Mouse (Mus musculus): ENCODE data around the gene Angptl6.
A peak's percentile ranks its signal among the peaks of the same experiment; 100 is the strongest.

The Angptl6 gene

GRCm38 (mm10) chr9:20886563-20886962 is 7.0 kb upstream of the Angptl6 start:
- DNase-seq (ENCODE audit: low spot score) = no peak

- no peak for DNase-seq (ENCODE audit: low spot score)
These were observed 839 bp downstream of the Angptl6 start for GRCm38 (mm10) chr9:20878710-20879065.

GRCm38 (mm10) chr9:20878041-20878709 is 1.4 kb downstream of the Angptl6 start:
- peak; percentile 100 for DNase-seq (ENCODE audit: low spot score)

GRCm38 (mm10) chr9:20877118-20878040 is 2.1 kb downstream of the Angptl6 start:
- DNase-seq (ENCODE audit: low spot score) = no peak

GRCm38 (mm10) chr9:20876318-20877117 is 3.0 kb downstream of the Angptl6 start:
- no peak for DNase-seq (ENCODE audit: low spot score)

- DNase-seq (ENCODE audit: low spot score) = no peak
These were observed 4.3 kb downstream of the Angptl6 start for GRCm38 (mm10) chr9:20875021-20875790.

- DNase-seq (ENCODE audit: low spot score) = no peak
These were observed 6.0 kb downstream of the Angptl6 start for GRCm38 (mm10) chr9:20873521-20873920.

GRCm38 (mm10) chr9:20872991-20873390 is 6.5 kb downstream of the Angptl6 start:
- no peak for DNase-seq (ENCODE audit: low spot score)

GRCm38 (mm10) chr9:20870211-20871173 is 9.0 kb downstream of the Angptl6 start:
- DNase-seq (ENCODE audit: low spot score) = no peak

- DNase-seq (ENCODE audit: low spot score) = no peak
These were observed 10.3 kb downstream of the Angptl6 start for GRCm38 (mm10) chr9:20869246-20869645.

- peak; percentile 67 for DNase-seq (ENCODE audit: low spot score)
These were observed 11.0 kb downstream of the Angptl6 start, which contains the start of gene A230050P20Rik for GRCm38 (mm10) chr9:20868448-20869001. Gene A230050P20Rik, plus strand, starts transcription at chr9:20868642.

- no peak for DNase-seq (ENCODE audit: low spot score)
These were observed 12.6 kb downstream of the Angptl6 start for GRCm38 (mm10) chr9:20866879-20867278.

GRCm38 (mm10) chr9:20862225-20862624 is 17.3 kb downstream of the Angptl6 start:
- DNase-seq (ENCODE audit: low spot score) = no peak

GRCm38 (mm10) chr9:20861821-20862220 is 17.7 kb downstream of the Angptl6 start:
- peak; percentile 29 for DNase-seq (ENCODE audit: low spot score)

- no peak for DNase-seq (ENCODE audit: low spot score)
These were observed 19.6 kb downstream of the Angptl6 start for GRCm38 (mm10) chr9:20859926-20860325.

- DNase-seq (ENCODE audit: low spot score) = no peak
These were observed 22.4 kb downstream of the Angptl6 start for GRCm38 (mm10) chr9:20857131-20857530.

GRCm38 (mm10) chr9:20850179-20850578 is 29.3 kb downstream of the Angptl6 start:
- no peak for DNase-seq (ENCODE audit: low spot score)

GRCm38 (mm10) chr9:20842670-20843069 is 36.9 kb downstream of the Angptl6 start:
- no peak for DNase-seq (ENCODE audit: low spot score)

- no peak for DNase-seq (ENCODE audit: low spot score)
These were observed 37.3 kb downstream of the Angptl6 start for GRCm38 (mm10) chr9:20842211-20842610.

GRCm38 (mm10) chr9:20838931-20839330 is 40.6 kb downstream of the Angptl6 start:
- DNase-seq (ENCODE audit: low spot score) = no peak
